Mouse (Mus musculus): ENCODE measurements at regions not wholly inside any gene's neighbourhood (a gene's known extent, or its start where the extent isn't known, plus 50 kb on each side); places are given as distances from the start of the nearest gene placed in this dataset.

DNA sequence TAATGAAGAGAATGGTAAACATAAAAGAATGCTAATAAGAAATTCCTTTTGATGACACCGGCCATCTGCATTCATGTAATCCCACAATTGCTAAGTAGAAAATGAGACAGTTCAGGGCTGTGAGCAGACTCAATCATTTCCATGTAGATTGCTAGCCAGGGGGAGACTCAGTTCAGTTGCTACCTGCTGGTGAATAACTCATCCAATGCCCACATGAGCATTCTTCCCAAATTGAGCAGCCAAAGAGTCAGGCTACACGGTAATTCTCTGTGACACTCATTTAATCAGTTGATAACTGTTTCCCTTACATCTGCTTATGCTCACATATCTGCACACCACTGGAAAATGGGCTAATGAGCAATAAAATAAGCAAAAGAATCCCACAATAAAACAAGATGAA, 345.0 kb downstream of the Ipo11 start:
- no peak overlapping the region for H3K27ac ChIP-seq (ENCODE audit: insufficient read depth, low read length)
- TF ChIP-seq POLR2A (IDR thresholded peaks at IDR 0.05; ENCODE audit: extremely low read depth, insufficient read depth, low read length), result no peak
- TF ChIP-seq CTCF (IDR thresholded peaks at IDR 0.05; ENCODE audit: extremely low read depth, insufficient read depth, low read length), result no peak
- H3K4me1 ChIP-seq (ENCODE audit: control insufficient read depth, insufficient read depth, low read length), result no peaks in the 10 kb centered on the region
- H3K4me3 ChIP-seq (ENCODE audit: insufficient read depth, low read length), result no peak overlapping the region

DNA sequence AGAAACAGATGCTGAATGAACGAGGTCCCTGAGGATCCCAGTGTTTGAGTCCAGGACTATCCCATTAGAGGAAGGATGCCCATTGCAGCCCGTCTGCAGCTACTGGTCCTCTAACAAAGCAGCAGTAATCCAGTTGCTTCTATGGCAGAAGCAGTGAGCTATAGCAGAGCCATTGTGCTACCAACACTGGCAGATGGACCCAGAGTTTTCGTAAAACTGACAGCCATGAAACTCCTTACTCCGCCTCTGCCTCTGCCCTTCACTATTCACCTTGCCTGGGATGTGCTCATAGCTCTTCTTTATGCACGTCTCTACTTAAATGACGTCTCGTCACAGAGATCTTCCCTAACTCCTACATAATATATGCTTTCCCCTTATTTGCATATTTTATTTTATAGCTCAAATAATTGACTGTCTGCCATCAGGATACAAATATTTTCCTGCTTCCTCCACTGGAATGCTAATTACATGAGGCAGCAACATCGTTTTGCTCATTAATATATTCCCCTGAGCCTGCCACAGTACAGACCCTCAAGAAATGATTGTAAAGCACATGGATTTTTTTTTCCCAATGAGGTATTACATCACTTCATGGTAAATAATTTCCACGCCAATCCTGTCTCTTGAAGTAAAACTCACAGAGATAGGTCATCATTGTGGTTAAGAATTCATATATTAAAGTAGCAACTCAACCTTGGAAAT, 368.9 kb downstream of the Ipo11 start:
- Histone ChIP-seq H3K4me3 (ENCODE audit: insufficient read depth, low read length) (no peak overlapping the region), H3K4me1 (ENCODE audit: control insufficient read depth, insufficient read depth, low read length) (no peaks in the 10 kb centered on the region), H3K27ac (ENCODE audit: insufficient read depth, low read length) (no peak overlapping the region)
- TF ChIP-seq POLR2A (IDR thresholded peaks at IDR 0.05; ENCODE audit: extremely low read depth, insufficient read depth, low read length) (no peak), CTCF (IDR thresholded peaks at IDR 0.05; ENCODE audit: extremely low read depth, insufficient read depth, low read length) (no peak)

DNA sequence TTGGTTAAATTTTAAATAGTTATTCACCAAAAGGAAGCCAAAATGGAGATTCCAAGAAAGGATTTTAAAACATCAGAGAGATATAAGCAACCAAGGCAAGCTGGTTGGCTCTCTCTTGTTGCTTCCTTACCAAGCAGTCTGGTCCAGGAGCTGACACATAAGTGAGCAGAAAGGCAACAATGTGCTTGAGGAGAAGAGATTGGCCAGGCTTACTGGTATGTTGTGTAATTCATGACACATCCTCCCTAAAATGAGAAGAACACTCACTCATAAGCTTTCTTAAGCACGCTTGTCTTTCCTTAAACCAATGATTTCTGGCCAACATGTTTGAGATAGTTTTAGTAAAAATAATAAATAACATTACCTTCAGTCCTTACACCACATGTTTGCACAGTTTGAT, 374.2 kb downstream of the Ipo11 start:
- TF ChIP-seq CTCF (IDR thresholded peaks at IDR 0.05; ENCODE audit: extremely low read depth, insufficient read depth, low read length) (no peak), POLR2A (IDR thresholded peaks at IDR 0.05; ENCODE audit: extremely low read depth, insufficient read depth, low read length) (no peak)
- no peak overlapping the region for H3K4me3 ChIP-seq (ENCODE audit: insufficient read depth, low read length)
- H3K4me1 ChIP-seq (ENCODE audit: control insufficient read depth, insufficient read depth, low read length), result no peaks in the 10 kb centered on the region
- no peak overlapping the region for H3K27ac ChIP-seq (ENCODE audit: insufficient read depth, low read length)

DNA sequence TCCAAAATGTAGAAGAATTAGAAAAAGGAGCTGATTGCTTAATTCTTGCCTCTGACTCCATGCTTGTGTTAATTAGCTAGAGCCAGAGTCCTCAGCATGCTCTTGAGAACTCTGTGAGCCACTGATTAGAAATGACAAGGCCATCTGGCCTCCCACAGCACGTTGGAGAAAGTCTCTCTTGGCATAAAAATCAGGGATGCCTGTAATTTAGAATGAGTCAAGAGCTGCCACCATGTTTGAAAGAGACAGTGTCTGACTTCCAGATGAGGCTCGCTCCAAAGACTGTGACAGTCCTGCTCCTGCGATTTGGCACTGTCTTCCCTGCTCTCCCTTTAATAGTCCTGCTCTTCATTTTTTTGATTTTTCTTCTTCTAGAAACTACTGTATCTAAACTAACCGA, 374.6 kb downstream of the Ipo11 start:
- Histone ChIP-seq H3K4me3 (ENCODE audit: insufficient read depth, low read length) (no peak overlapping the region), H3K27ac (ENCODE audit: insufficient read depth, low read length) (no peak overlapping the region)
- TF ChIP-seq POLR2A (IDR thresholded peaks at IDR 0.05; ENCODE audit: extremely low read depth, insufficient read depth, low read length) (no peak), CTCF (IDR thresholded peaks at IDR 0.05; ENCODE audit: extremely low read depth, insufficient read depth, low read length) (no peak)

DNA sequence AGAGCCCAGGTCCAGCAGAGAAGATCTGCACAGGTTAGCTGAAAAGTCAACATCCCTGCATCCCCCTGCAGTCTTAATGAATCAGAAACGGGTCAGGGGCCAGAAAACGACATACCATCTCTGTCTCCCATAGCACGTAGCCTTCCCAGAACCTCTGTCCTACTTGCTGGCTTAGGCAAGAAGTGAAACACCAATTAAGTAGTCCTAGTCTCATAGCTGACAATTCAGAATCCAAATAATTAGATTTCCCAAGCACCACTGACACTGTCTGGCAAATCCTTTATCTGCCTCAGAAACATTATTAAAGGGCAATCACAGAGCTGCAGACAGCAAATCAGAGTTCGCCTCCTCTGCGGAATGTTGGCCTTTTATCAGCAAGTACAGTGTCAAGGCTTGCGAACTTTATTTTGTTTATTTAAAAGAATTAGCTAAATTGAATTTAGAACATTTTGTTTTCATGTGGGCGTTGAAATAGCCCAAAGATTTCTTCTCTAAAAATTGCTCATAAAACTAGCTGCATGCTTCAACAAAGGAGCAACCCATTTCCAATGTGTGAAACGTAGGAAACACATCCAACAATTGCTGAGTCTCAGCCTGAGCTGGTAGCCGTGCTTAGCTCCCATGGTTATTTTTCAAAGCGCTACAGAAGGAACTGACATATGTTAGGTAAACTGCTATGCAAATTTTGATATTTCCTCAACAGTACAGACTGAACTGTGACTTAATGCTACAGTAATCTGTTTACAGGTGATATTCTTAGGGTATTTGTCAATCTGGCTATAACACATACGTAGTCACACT, 411.2 kb downstream of the Ipo11 start:
- TF ChIP-seq POLR2A (IDR thresholded peaks at IDR 0.05; ENCODE audit: extremely low read depth, insufficient read depth, low read length), result no peak
- no peak for TF ChIP-seq CTCF (IDR thresholded peaks at IDR 0.05; ENCODE audit: extremely low read depth, insufficient read depth, low read length)
- no peak overlapping the region for H3K4me3 ChIP-seq (ENCODE audit: insufficient read depth, low read length)
- H3K4me1 ChIP-seq (ENCODE audit: control insufficient read depth, insufficient read depth, low read length), result no peaks in the 10 kb centered on the region
- H3K27ac ChIP-seq (ENCODE audit: insufficient read depth, low read length), result no peak overlapping the region

More for the DNA sequence above, 374.6 kb downstream of the Ipo11 start:
- no peaks in the 10 kb centered on the region for H3K4me1 ChIP-seq (ENCODE audit: control insufficient read depth, insufficient read depth, low read length)

DNA sequence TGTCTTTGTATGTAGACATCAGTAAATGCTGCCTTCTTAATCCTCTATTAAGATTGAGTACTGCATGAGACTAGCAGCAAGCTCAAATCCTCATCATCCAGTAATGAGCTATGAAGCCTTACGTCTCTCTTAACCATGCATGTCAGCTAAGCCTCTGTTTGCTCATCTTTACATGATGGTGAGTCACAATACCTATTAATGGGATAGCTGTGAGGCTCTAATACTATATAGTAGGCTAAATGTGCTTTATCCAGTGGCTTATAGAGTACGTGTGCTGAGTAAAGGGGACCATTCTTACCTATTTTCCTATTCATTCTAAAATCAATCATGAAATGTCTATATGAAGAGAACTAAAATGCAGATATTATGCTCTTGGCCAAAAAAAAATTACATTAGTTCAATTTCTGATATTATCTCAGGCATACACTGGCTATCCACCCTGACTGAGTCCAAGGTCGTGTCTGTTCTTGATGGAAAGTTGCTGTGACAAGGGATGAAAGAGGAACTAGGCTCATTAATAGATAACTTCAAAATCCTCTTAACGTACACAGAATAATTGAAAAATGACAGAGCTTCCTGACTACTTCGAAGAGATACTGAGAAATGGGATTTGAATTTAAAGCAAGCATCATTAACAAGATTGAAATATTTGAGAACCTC, 422.1 kb downstream of the Ipo11 start:
- Histone ChIP-seq H3K4me3 (ENCODE audit: insufficient read depth, low read length) (no peak overlapping the region), H3K27ac (ENCODE audit: insufficient read depth, low read length) (no peak overlapping the region), H3K4me1 (ENCODE audit: control insufficient read depth, insufficient read depth, low read length) (no peaks in the 10 kb centered on the region)
- TF ChIP-seq CTCF (IDR thresholded peaks at IDR 0.05; ENCODE audit: extremely low read depth, insufficient read depth, low read length), result no peak
- TF ChIP-seq POLR2A (IDR thresholded peaks at IDR 0.05; ENCODE audit: extremely low read depth, insufficient read depth, low read length), result no peak

DNA sequence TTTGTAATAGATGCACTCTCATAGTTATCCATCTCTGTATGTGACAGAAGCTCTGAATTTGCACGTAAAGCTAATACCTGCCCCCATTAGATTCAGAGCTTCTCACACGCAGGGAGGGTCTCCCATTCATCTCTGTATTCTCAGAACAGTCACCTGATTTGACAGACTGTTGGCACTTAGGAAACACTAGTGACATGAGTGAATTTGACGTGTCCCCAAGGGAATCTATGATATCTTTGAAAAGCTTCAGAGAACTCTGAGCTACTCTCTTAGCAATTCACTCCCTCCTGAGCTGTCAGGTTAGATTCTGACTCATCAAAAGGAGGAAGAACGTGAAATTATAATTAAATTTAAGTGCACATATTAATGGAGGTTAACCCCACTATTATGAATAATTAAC, 423.1 kb downstream of the Ipo11 start:
- Histone ChIP-seq H3K4me1 (ENCODE audit: control insufficient read depth, insufficient read depth, low read length) (no peaks in the 10 kb centered on the region), H3K27ac (ENCODE audit: insufficient read depth, low read length) (no peak overlapping the region), H3K4me3 (ENCODE audit: insufficient read depth, low read length) (no peak overlapping the region)
- TF ChIP-seq POLR2A (IDR thresholded peaks at IDR 0.05; ENCODE audit: extremely low read depth, insufficient read depth, low read length), result no peak
- no peak for TF ChIP-seq CTCF (IDR thresholded peaks at IDR 0.05; ENCODE audit: extremely low read depth, insufficient read depth, low read length)

DNA sequence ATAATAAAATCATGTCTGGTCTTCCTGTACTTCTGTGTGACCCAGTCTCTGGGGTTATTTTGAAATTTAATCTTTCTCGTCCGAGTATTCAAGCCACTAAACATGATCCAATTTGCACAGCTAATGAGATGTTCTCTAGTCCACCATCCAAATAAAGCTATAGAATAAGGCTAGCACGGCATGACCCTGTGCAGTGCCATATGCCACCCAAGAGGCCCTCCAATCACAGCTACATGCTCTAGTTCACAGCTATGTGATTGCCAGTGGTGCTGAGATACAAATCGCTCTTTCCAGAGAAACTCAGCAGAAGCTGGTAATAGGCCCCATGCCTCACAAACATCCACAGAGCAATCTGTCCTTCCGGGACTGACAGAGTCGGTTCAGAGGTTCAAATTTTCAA, 426.3 kb downstream of the Ipo11 start:
- Histone ChIP-seq H3K4me1 (ENCODE audit: control insufficient read depth, insufficient read depth, low read length) (no peaks in the 10 kb centered on the region), H3K27ac (ENCODE audit: insufficient read depth, low read length) (no peak overlapping the region), H3K4me3 (ENCODE audit: insufficient read depth, low read length) (no peak overlapping the region)
- no peak for TF ChIP-seq POLR2A (IDR thresholded peaks at IDR 0.05; ENCODE audit: extremely low read depth, insufficient read depth, low read length)
- TF ChIP-seq CTCF (IDR thresholded peaks at IDR 0.05; ENCODE audit: extremely low read depth, insufficient read depth, low read length), result no peak

DNA sequence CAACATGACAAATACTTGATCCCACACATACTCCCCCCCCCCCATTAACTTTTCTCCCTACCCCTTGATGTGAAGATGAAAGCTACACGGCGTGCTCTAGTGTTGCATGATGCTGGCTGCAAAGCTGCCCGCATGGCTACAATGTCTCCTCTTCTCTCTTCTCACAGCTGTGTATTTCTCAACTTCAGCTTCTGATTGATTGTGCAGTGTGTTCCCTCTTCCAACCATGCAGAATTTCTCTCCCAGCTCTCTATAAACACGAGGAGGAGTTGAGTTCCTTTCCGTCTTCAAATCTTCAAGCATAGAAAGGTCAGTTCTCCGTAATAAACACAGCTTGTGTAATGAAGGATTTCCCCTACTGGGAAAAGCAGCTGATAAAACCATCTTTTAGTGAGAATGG, 435.5 kb downstream of the Ipo11 start:
- H3K27ac ChIP-seq (ENCODE audit: insufficient read depth, low read length), result no peak overlapping the region
- no peaks in the 10 kb centered on the region for H3K4me1 ChIP-seq (ENCODE audit: control insufficient read depth, insufficient read depth, low read length)
- no peak for TF ChIP-seq CTCF (IDR thresholded peaks at IDR 0.05; ENCODE audit: extremely low read depth, insufficient read depth, low read length)
- TF ChIP-seq POLR2A (IDR thresholded peaks at IDR 0.05; ENCODE audit: extremely low read depth, insufficient read depth, low read length), result no peak
- no peak overlapping the region for H3K4me3 ChIP-seq (ENCODE audit: insufficient read depth, low read length)

Data from cortical plate, adult 2 months (tissue).